Mouse (Mus musculus): ENCODE results near the gene Kcnn1. TPM values are rescaled to one million over a fixed set of nuclear protein-coding genes. Genes with fewer than 3 reads are reported as not detected.

The Kcnn1 gene
- polyA plus RNA-seq, 1 experiment from 2014 or later, result 4.2 TPM

GRCm38 (mm10) chr8:70797081-70798070 lies 65.7 kb downstream of the Kcnn1 start:
- WGBS, result under 1% methylated on average over 51 of the region's 57 CpGs
- ATAC-seq (replicated peaks; ENCODE audit: low FRiP score, low read depth) (peak; percentile 84), DNase-seq (ENCODE audit: low spot score) (peak; percentile 96)
- TF ChIP-seq CTCF (IDR thresholded peaks at IDR 0.05; ENCODE audit: low read depth), result no peak
- Histone ChIP-seq H3K9me3 (replicated peaks; ENCODE audit: low read length) (no peaks in the 10 kb centered on the region), H3K4me1 (replicated peaks; ENCODE audit: insufficient read depth, low read length) (peaks cover 24% of the 10 kb centered on the region; the same call in 1 of the 2 replicates), H3K27me3 (ENCODE audit: insufficient read depth, low read length) (peaks cover 9% of the 10 kb centered on the region; the same call in 1 of the 2 replicates), H3K36me3 (ENCODE audit: insufficient read depth, low read length) (no peaks in the 10 kb centered on the region), H3K9ac (ENCODE audit: low read depth, low read length) (peak overlapping the region; percentile 62), H3K4me2 (ENCODE audit: low read length) (peak overlapping the region; percentile 93), H3K27ac (peak overlapping the region; percentile 71), H3K4me3 (replicated peaks; ENCODE audit: low read depth, low read length) (peak overlapping the region; percentile 50)

DNA sequence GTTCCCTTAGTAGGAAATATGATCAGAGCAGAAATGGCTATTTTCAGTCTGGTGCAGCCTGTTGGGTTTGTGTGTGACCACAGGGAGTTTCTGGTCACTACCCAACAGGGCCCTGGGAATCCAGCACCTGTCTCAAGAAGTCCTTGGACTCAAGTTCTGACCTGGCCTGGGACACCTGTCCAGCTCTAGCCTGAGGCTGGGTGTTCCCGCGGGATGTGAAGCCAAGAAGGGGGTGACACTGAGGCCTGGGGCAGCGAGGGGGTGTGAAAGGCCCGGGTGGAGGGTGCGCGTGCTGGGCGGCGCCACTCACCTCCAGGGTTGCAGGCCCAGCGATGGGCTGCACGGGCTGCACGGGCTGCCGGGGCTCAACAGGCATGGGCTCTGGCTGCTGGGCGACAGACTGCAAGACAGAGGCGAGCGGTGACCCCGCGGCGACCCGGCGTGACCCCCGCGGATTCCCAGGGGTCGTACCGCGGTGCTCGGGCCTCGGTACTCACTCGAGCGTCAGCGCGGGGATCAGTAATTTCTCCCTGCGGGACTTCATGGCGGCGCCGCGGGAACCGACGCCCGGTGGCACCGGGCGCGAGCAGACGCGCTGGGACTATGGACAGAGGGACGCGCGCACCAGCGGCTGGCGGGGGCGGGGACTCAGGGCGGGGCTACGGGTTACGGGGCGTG lies 66.5 kb downstream of the Kcnn1 start:
- peaks cover 9% of the 10 kb centered on the region; the same call in 1 of the 2 replicates for H3K27me3 ChIP-seq (ENCODE audit: insufficient read depth, low read length)
- peaks cover 26% of the 10 kb centered on the region; the same call in 1 of the 2 replicates for H3K4me1 ChIP-seq (replicated peaks; ENCODE audit: insufficient read depth, low read length)
- DNase-seq (ENCODE audit: low spot score) (no peak), ATAC-seq (replicated peaks; ENCODE audit: low FRiP score, low read depth) (no peak)
- no peak for TF ChIP-seq CTCF (IDR thresholded peaks at IDR 0.05; ENCODE audit: low read depth)
- no peaks in the 10 kb centered on the region for H3K9me3 ChIP-seq (replicated peaks; ENCODE audit: low read length)
- peak overlapping the region; percentile 93 for H3K4me2 ChIP-seq (ENCODE audit: low read length)
- H3K4me3 ChIP-seq (replicated peaks; ENCODE audit: low read depth, low read length), result peak overlapping the region; percentile 50
- 2% methylated on average over 54 of the region's 54 CpGs for WGBS
- H3K36me3 ChIP-seq (ENCODE audit: insufficient read depth, low read length), result no peaks in the 10 kb centered on the region
- H3K27ac ChIP-seq, result peak overlapping the region; percentile 71; the same call in 1 of the 2 replicates
- peak overlapping the region; percentile 62 for H3K9ac ChIP-seq (ENCODE audit: low read depth, low read length)

DNA sequence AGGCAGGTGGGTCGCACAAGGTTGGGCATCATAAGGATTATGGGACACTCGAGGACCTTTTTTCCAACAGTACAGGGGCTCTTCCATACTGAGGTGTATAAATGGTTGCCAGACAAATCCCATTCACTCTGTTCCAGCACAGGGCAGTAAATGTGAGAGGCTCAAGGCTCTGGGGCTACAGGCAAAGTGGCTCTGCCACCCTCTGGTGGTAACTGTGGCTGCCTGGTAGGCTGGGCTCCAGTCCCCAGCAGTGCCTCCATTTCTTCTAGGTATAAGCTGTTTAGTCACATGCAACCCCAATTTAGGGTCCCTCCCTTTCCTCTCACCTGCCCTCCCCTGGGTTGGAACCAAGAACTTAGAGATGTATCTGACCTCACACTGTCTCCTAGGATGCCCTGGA lies 67.7 kb downstream of the Kcnn1 start:
- no peak for ATAC-seq (replicated peaks; ENCODE audit: low FRiP score, low read depth)
- Histone ChIP-seq H3K27ac (no peak overlapping the region), H3K9ac (ENCODE audit: low read depth, low read length) (no peak overlapping the region), H3K27me3 (ENCODE audit: insufficient read depth, low read length) (peaks cover 9% of the 10 kb centered on the region; the same call in 1 of the 2 replicates), H3K4me3 (replicated peaks; ENCODE audit: low read depth, low read length) (no peak overlapping the region), H3K36me3 (ENCODE audit: insufficient read depth, low read length) (no peaks in the 10 kb centered on the region), H3K4me2 (ENCODE audit: low read length) (no peak overlapping the region), H3K4me1 (replicated peaks; ENCODE audit: insufficient read depth, low read length) (peaks cover 35% of the 10 kb centered on the region), H3K9me3 (replicated peaks; ENCODE audit: low read length) (no peaks in the 10 kb centered on the region)
- no peak for DNase-seq (ENCODE audit: low spot score)
- WGBS, result 98% methylated on average over 2 of the region's 2 CpGs
- TF ChIP-seq CTCF (IDR thresholded peaks at IDR 0.05; ENCODE audit: low read depth), result peak; percentile 56

- peaks cover 9% of the 10 kb centered on the region; the same call in 1 of the 2 replicates for H3K27me3 ChIP-seq (ENCODE audit: insufficient read depth, low read length)
- ATAC-seq (replicated peaks; ENCODE audit: low FRiP score, low read depth), result no peak
- TF ChIP-seq CTCF (IDR thresholded peaks at IDR 0.05; ENCODE audit: low read depth), result no peak
Measured at GRCm38 (mm10) chr8:70794215-70794614, 68.8 kb downstream of the Kcnn1 start.

DNA sequence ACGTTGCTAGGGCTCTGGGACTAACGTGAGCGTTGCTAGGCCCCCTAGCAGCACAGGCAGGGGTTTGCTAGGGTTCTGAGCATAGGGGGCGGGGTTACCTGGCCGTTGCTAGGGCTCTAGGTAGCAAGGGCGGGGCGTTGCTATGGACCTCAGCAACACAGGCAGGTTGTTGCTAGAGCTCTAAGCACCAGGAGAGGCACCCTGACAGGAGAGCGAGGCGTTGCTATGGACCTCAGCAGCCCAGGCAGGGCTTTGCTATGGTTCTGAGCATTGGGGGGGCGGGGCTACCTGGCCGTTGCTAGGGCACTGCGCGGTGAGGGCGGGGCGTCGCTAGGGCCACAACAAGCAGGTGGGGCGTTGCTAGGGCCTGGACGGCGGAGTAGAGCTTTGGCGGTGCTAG lies 70.4 kb downstream of the Kcnn1 start:
- Histone ChIP-seq H3K36me3 (ENCODE audit: insufficient read depth, low read length) (peaks cover 13% of the 10 kb centered on the region; the same call in 1 of the 2 replicates), H3K27ac (peak overlapping the region; percentile 86; the same call in 1 of the 2 replicates), H3K9ac (ENCODE audit: low read depth, low read length) (peak overlapping the region; percentile 83; the same call in 1 of the 2 replicates), H3K4me1 (replicated peaks; ENCODE audit: insufficient read depth, low read length) (peaks cover 26% of the 10 kb centered on the region), H3K9me3 (replicated peaks; ENCODE audit: low read length) (no peaks in the 10 kb centered on the region), H3K4me3 (replicated peaks; ENCODE audit: low read depth, low read length) (peak overlapping the region; percentile 70), H3K27me3 (ENCODE audit: insufficient read depth, low read length) (no peaks in the 10 kb centered on the region), H3K4me2 (ENCODE audit: low read length) (peak overlapping the region; percentile 80)
- DNase-seq (ENCODE audit: low spot score) (peak; percentile 74), ATAC-seq (replicated peaks; ENCODE audit: low FRiP score, low read depth) (peak; percentile 70)
- WGBS, result 2% methylated on average over 20 of the region's 20 CpGs
- TF ChIP-seq CTCF (IDR thresholded peaks at IDR 0.05; ENCODE audit: low read depth), result 0 out of 2 replicates have a peak, but pooled peaks have one; percentile 5

More at GRCm38 (mm10) chr8:70794215-70794614, 68.8 kb downstream of the Kcnn1 start:
- H3K4me1 ChIP-seq (replicated peaks; ENCODE audit: insufficient read depth, low read length), result peaks cover 35% of the 10 kb centered on the region
- H3K9ac ChIP-seq (ENCODE audit: low read depth, low read length), result no peak overlapping the region
- H3K4me2 ChIP-seq (ENCODE audit: low read length), result no peak overlapping the region
- WGBS, result 80% methylated on average over 2 of the region's 2 CpGs
- H3K9me3 ChIP-seq (replicated peaks; ENCODE audit: low read length), result no peaks in the 10 kb centered on the region
- H3K27ac ChIP-seq, result no peak overlapping the region
- no peak for DNase-seq (ENCODE audit: low spot score)
- H3K36me3 ChIP-seq (ENCODE audit: insufficient read depth, low read length), result 0 out of 2 replicates have a peak, but pooled peaks cover under 1% of the 10 kb centered on the region
- H3K4me3 ChIP-seq (replicated peaks; ENCODE audit: low read depth, low read length), result no peak overlapping the region

Small RNA genes within 50 kb of the gene (microRNA-seq; reads per million reads assigned to microRNA genes)
- gene Mir7067 (0.60 reads per million), gene Mir7240 (not detected)

Other genes with a start within 250 kb of the Kcnn1 start
- 1.9 and 2.8 TPM in 2 replicates for gene Lrrc25, start 247.1 kb downstream of the Kcnn1 start, polyA plus RNA-seq (2015; fragmentation: Nextera tagmentation; extraction: Ambion mirVana)
- gene Gdf15, start 230.8 kb downstream of the Kcnn1 start, polyA plus RNA-seq (2015; fragmentation: Nextera tagmentation; extraction: Ambion mirVana), result 3.0 and 3.2 TPM in 2 replicates
- gene Pgpep1, start 202.9 kb downstream of the Kcnn1 start, polyA plus RNA-seq (2015; fragmentation: Nextera tagmentation; extraction: Ambion mirVana), result 84.2 and 87.5 TPM in 2 replicates
- gene Lsm4, start 190.0 kb downstream of the Kcnn1 start, polyA plus RNA-seq (2015; fragmentation: Nextera tagmentation; extraction: Ambion mirVana), result 243 and 281 TPM in 2 replicates
- gene Jund, start 164.3 kb downstream of the Kcnn1 start, polyA plus RNA-seq (2015; fragmentation: Nextera tagmentation; extraction: Ambion mirVana), result 72.4 and 98.1 TPM in 2 replicates
- gene Iqcn, start 159.8 kb downstream of the Kcnn1 start, polyA plus RNA-seq (2015; fragmentation: Nextera tagmentation; extraction: Ambion mirVana), result 0.03 and 0.05 TPM in 2 replicates
- gene Gm3336, start 144.7 kb downstream of the Kcnn1 start, polyA plus RNA-seq (2015; fragmentation: Nextera tagmentation; extraction: Ambion mirVana), result 0.70 and 0.74 TPM in 2 replicates
- gene Pde4c, start 139.5 kb downstream of the Kcnn1 start, polyA plus RNA-seq (2015; fragmentation: Nextera tagmentation; extraction: Ambion mirVana), result 8.0 and 9.5 TPM in 2 replicates
- gene Rab3a, start 108.6 kb downstream of the Kcnn1 start, polyA plus RNA-seq (2015; fragmentation: Nextera tagmentation; extraction: Ambion mirVana), result 20.5 and 21.8 TPM in 2 replicates
- gene Mpv17l2, start 102.3 kb downstream of the Kcnn1 start, polyA plus RNA-seq (2015; fragmentation: Nextera tagmentation; extraction: Ambion mirVana), result 78.2 and 80.3 TPM in 2 replicates
- gene Pik3r2, start 86.5 kb downstream of the Kcnn1 start, polyA plus RNA-seq (2015; fragmentation: Nextera tagmentation; extraction: Ambion mirVana), result 43.8 and 47.2 TPM in 2 replicates
- gene Mast3, start 58.2 kb downstream of the Kcnn1 start, polyA plus RNA-seq (2015; fragmentation: Nextera tagmentation; extraction: Ambion mirVana), result 8.4 and 10.2 TPM in 2 replicates
- 0.09 and 0.13 TPM in 2 replicates for gene Il12rb1, start 54.8 kb downstream of the Kcnn1 start, polyA plus RNA-seq (2015; fragmentation: Nextera tagmentation; extraction: Ambion mirVana)
- gene Arrdc2, start 23.5 kb downstream of the Kcnn1 start, polyA plus RNA-seq (2015; fragmentation: Nextera tagmentation; extraction: Ambion mirVana), result 6.8 and 7.5 TPM in 2 replicates
- gene Ccdc124, start 10.7 kb upstream of the Kcnn1 start, polyA plus RNA-seq (2015; fragmentation: Nextera tagmentation; extraction: Ambion mirVana), result 87.2 and 90.3 TPM in 2 replicates
- gene Slc5a5, start 29.5 kb upstream of the Kcnn1 start, polyA plus RNA-seq (2015; fragmentation: Nextera tagmentation; extraction: Ambion mirVana), result 0.09 and 0.11 TPM in 2 replicates
- gene Rpl18a, start 34.2 kb upstream of the Kcnn1 start, polyA plus RNA-seq (2015; fragmentation: Nextera tagmentation; extraction: Ambion mirVana), result 5,183 and 5,941 TPM in 2 replicates
- 32.5 and 34.1 TPM in 2 replicates for gene Map1s, start 42.7 kb upstream of the Kcnn1 start, polyA plus RNA-seq (2015; fragmentation: Nextera tagmentation; extraction: Ambion mirVana)